In genomic region chr4:44922466-44923128, GRCm38 (mm10) we compare ENCODE assay signal across 25 mouse cellular contexts. TPM values are rescaled to one million over a fixed set of nuclear protein-coding genes. Genes with fewer than 3 reads are reported as not detected.
A peak's percentile ranks its signal among the peaks of the same experiment; 100 is the strongest.
DNase-seq lines count a peak whose midpoint lies in the region; ATAC-seq and TF ChIP-seq lines count a peak whose summit lies in the region.
"Had no signal": no experiment of that assay in that cellular context is flagged by ENCODE, and none has a peak within 500 bp of the region (broad histone marks: within the 10 kb centered on the region; RNA-seq: fewer than 3 reads in every experiment).

No protein-coding gene starts in this region.

- intact Hi-C loops in heart, postnatal 36 days (cut with DNase I), result no loop called here

- DNase-seq in heart, adult 11 months, result peak; percentile 55
- DNase-seq in heart, postnatal 36 days, result no peak
- no peak for DNase-seq in liver, embryonic 14.5 days (ENCODE audit: low read depth in 3 of 3, low spot score in 3 of 3)
- no peak for DNase-seq in ovary, postnatal 36 days (ENCODE audit: low spot score)
- no peak for DNase-seq in heart, adult 8-10 months (ENCODE audit: low spot score)
- DNase-seq: adrenal gland, adult 8-10 months; adrenal gland, postnatal 25 days; cerebellum, adult 11-12 months; cerebellum, adult 8-10 months; cerebellum, postnatal 14 days; forebrain, postnatal 0 days; gastrocnemius, adult 2 months; gastrocnemius, postnatal 14 days; heart, postnatal 10 days; heart, postnatal 4 days had no signal

- peak; percentile 66 for ATAC-seq in erythroblast, adult 5-6 weeks (replicated peaks; ENCODE audit: low FRiP score, poor library complexity, severe bottlenecking)
- peak; percentile 74; the same call in 1 of the 2 replicates for ATAC-seq in liver, embryonic 14.5 days (ENCODE audit: insufficient read depth)
- ATAC-seq in megakaryocyte progenitor cell, adult 5-6 weeks (replicated peaks; ENCODE audit: poor library complexity), result peak; percentile 58
- no peak for ATAC-seq in forebrain, embryonic 13.5 days
- ATAC-seq: activated CD4-positive, CD25-positive, alpha-beta regulatory T cell, adult 4 months; forebrain, postnatal 0 days; hindbrain, postnatal 0 days; inflammation-experienced regulatory T-cells, adult 6 months had no signal

- TF ChIP-seq EP300 in liver, embryonic 14.5 days (IDR thresholded peaks at IDR 0.05; ENCODE audit: low read depth), result no peak

- no peak overlapping the region for H3K4me3 ChIP-seq in liver, embryonic 14.5 days (ENCODE audit: insufficient read depth in 1 of 2, low read depth in 2 of 2, low read length in 2 of 2)
- H3K4me3 ChIP-seq in forebrain, embryonic 13.5 days, result no peak overlapping the region
- H3K4me3 ChIP-seq: forebrain, embryonic 12.5 days; gastrocnemius, adult 2 months; heart, embryonic 12.5 days; heart, embryonic 15.5 days had no signal

- H3K9ac ChIP-seq in liver, embryonic 14.5 days (replicated peaks), result no peak overlapping the region
- no peak overlapping the region for H3K9ac ChIP-seq in forebrain, embryonic 13.5 days
- H3K9ac ChIP-seq: forebrain, embryonic 12.5 days; forebrain, postnatal 0 days; heart, embryonic 12.5 days; heart, embryonic 15.5 days; hindbrain, embryonic 14.5 days had no signal

- H3K27ac ChIP-seq in liver, embryonic 14.5 days, result peak overlapping the region; percentile 35
- H3K27ac ChIP-seq in forebrain, embryonic 13.5 days, result no peak overlapping the region
- H3K27ac ChIP-seq: forebrain, embryonic 12.5 days; gastrocnemius, adult 2 months; heart, embryonic 15.5 days; hindbrain, embryonic 14.5 days; hindbrain, postnatal 0 days had no signal

- H3K27me3 ChIP-seq in liver, embryonic 14.5 days (ENCODE audit: control insufficient read depth, insufficient read depth, low read length), result no peaks in the 10 kb centered on the region
- no peaks in the 10 kb centered on the region for H3K27me3 ChIP-seq in forebrain, embryonic 13.5 days
- H3K27me3 ChIP-seq: forebrain, embryonic 12.5 days; heart, embryonic 12.5 days; heart, embryonic 15.5 days had no signal

- H3K4me1 ChIP-seq in liver, embryonic 14.5 days (replicated peaks; ENCODE audit: control insufficient read depth in 2 of 2, insufficient read depth in 2 of 2, low read length in 1 of 2), result peaks cover 0 to 8% of the 10 kb centered on the region in 2 experiments; a peak in 3 of 4 replicates
- H3K4me1 ChIP-seq in forebrain, embryonic 13.5 days, result peaks cover 11% of the 10 kb centered on the region
- H3K4me1 ChIP-seq: heart, embryonic 12.5 days; heart, embryonic 15.5 days had no signal

- H3K9me3 ChIP-seq in liver, embryonic 14.5 days (ENCODE audit: control insufficient read depth, low read length), result no peaks in the 10 kb centered on the region
- H3K9me3 ChIP-seq in forebrain, embryonic 13.5 days (replicated peaks), result no peaks in the 10 kb centered on the region
- H3K9me3 ChIP-seq: forebrain, embryonic 12.5 days; heart, embryonic 12.5 days; heart, embryonic 15.5 days had no signal

- TF ChIP-seq CTCF in liver, embryonic 14.5 days (IDR thresholded peaks at IDR 0.05; ENCODE audit: low read depth), result no peak

- no peak overlapping the region for H3K4me2 ChIP-seq in liver, embryonic 14.5 days (ENCODE audit: low read depth)
- no peak overlapping the region for H3K4me2 ChIP-seq in forebrain, embryonic 13.5 days
- H3K4me2 ChIP-seq: forebrain, embryonic 12.5 days; heart, embryonic 12.5 days; heart, embryonic 15.5 days; hindbrain, embryonic 14.5 days had no signal

- H3K36me3 ChIP-seq in liver, embryonic 14.5 days (replicated peaks; ENCODE audit: control insufficient read depth, insufficient read depth, low read depth), result no peaks in the 10 kb centered on the region; the same call in 1 of the 2 replicates
- peaks cover 14% of the 10 kb centered on the region for H3K36me3 ChIP-seq in forebrain, embryonic 13.5 days (ENCODE audit: poor library complexity, severe bottlenecking)

- 71% methylated on average over 7 of the region's 7 CpGs for WGBS in liver, embryonic 14.5 days (ENCODE audit: insufficient replicate concordance)
- WGBS in forebrain, embryonic 13.5 days, result 90% methylated on average over 7 of the region's 7 CpGs

RNA-seq across cellular contexts. Expression of gene Grhpr, which starts 58.6 kb away (rescaled TPM):
- 10 to 100 TPM; 36.9 to 41.9 TPM for total RNA-seq in heart, postnatal 36 days (2021)
- total RNA-seq in erythroblast, adult 5-6 weeks (2015; ENCODE audit: low replicate concordance), result 4.2 and 8.4 TPM in 2 replicates
- total RNA-seq in erythroblast, adult 5-6 weeks (2017; ENCODE audit: low replicate concordance), result 1.4 and 6.0 TPM in 2 replicates
- 47.5 and 50.1 TPM in 2 replicates for polyA plus RNA-seq in liver, embryonic 14.5 days (2012; rRNA removed)
- polyA plus RNA-seq in liver, embryonic 14.5 days (2014; fragmentation: Nextera tagmentation; extraction: Ambion mirVana), result 75.7 and 75.9 TPM in 2 replicates
- total RNA-seq in megakaryocyte progenitor cell, adult 5-6 weeks (2015), result 11.8 and 12.0 TPM in 2 replicates
- 7.9 and 8.9 TPM in 2 replicates for total RNA-seq in megakaryocyte progenitor cell, adult 5-6 weeks (2017)
- total RNA-seq in heart, adult 8-10 months (2022), result 10 to 100 TPM; 34.0 to 54.1 (median 44.9) TPM
- 22.5 and 25.6 TPM in 2 replicates for polyA plus RNA-seq in forebrain, embryonic 13.5 days (2015; fragmentation: Nextera tagmentation; extraction: Ambion mirVana)
